Mouse (Mus musculus) naive thymus-derived CD4-positive, alpha-beta T cell, adult 2 months (primary cell): ENCODE results near the gene Gm9573.

Experiments used
- DNase-seq: peaks from one replicate; pipeline ENCODE4 v3.0.0-alpha.2; 2011; ENCODE audit warnings: low read depth

Gene Gm9573

DNA sequence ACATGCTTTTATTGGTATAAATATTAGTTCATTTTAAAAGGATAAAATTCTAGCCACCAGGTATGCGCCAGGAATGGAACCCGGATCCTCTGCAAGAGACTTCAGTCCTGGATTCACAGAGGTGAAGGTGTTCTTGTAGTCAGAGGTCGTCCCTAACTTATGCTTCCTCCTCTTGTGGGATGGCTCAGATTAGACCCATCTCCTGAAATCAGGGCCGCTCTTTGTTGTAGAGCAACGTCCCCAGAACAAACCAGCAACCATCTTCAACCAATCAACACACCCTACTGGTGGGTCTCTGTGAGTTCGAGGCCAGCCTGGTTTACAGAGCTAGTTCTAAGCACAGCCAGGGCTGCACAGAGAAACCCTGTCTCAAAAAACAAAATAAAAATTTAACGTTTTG lies 32.0 kb downstream of the Gm9573 start:
- no peak for DNase-seq

DNA sequence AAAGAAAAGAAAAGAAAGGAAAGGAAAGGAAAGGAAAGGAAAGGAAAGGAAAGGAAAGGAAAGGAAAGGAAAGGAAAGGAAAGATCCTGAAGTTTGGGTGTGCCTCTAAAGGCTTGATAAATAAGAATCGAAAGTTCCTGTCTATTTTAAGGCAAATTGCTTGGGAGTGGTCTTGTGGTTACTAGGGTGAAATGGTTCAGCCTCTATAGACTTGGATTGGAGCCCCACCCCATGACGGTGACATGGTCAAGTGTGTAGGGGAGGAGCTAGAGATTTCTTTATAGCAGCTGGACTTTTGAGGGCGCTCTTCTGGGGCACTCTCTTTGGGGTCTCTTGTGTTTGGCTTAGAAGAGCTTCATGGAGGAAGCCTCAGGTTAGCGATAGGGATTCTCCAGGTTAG lies 32.7 kb downstream of the Gm9573 start:
- no peak for DNase-seq

GRCm38 (mm10) chr17:35592131-35592530 lies 34.3 kb downstream of the Gm9573 start:
- DNase-seq = no peak

DNA sequence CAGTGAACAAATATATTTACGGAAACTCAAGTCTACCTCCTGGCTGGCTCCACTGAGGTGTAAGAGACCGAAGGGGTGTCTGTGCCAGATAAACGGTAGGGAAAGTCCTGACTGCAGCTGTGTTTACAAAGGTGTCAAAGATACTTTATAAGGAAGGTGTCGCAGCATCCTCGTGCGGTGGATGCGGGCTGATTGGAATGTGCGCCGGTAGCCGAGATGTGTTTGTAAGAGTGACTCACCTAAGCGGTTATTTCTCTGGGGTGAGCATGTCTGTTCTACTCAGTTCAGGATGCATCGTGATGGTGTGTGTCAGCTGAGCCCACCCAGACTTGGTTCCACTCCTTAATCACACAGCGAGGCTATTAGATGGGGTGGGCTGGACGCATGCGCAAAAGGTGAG lies 34.7 kb downstream of the Gm9573 start:
- no peak for DNase-seq

DNA sequence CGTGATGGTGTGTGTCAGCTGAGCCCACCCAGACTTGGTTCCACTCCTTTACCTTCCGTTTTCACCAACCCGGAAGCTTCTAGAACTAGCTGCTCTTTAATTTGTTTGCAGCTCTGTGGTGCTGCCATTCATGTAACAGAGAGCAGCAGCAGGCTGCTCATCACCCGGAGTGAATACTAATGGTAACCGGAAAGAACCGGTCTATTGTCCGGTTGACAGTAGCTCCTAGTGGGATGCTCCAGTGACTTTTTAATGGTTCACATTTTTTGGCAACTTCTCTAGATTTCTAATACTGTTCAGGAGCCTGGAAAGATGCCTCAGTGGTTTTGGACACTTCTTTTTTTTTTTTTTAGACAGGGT lies 35.2 kb downstream of the Gm9573 start:
- no peak for DNase-seq

DNA sequence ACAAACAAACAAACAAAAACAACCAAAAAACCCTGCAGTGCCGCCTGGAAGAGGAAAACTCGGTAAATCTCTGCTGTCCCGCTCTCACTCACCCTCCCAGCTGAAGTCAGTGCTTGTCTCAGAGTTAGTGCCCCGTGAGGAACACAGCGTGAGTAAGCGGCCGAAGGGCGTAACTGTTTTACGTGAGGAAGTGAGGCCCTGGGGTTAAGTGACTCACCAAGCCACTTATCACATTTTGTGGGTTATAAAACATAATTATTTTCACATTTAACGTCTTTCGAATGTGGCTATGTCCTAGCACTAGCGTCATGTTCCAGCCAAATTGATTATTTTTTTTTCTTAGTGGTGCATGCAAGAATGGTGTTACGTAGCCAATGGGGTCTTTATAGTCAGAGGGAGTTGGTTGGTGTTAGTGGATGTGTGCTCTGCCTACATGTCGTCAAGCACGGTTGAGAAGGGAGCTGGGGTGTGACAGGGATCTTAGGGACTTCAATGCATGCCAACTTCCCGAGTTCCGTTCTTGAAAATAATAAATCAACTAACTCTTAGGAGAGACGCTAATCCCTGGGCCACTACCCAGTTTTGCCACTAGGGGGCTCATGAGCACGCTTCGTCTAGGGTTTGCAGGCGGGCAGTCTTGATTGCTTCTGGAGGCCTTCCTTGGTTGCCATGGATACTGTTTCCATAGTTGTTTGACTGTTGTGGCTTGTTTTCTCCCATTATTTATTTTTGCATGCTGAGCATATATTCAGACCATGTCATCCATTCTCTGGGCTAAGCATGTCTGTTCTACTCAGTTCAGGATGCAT lies 35.8 kb downstream of the Gm9573 start:
- peak; percentile 87 for DNase-seq

- no peak for DNase-seq
Measured at GRCm38 (mm10) chr17:35588387-35588786, 38.0 kb downstream of the Gm9573 start.

GRCm38 (mm10) chr17:35587291-35587690 lies 39.1 kb downstream of the Gm9573 start:
- no peak for DNase-seq

- peak; percentile 86 for DNase-seq
Measured at GRCm38 (mm10) chr17:35584330-35584937, 42.0 kb downstream of the Gm9573 start.

DNA sequence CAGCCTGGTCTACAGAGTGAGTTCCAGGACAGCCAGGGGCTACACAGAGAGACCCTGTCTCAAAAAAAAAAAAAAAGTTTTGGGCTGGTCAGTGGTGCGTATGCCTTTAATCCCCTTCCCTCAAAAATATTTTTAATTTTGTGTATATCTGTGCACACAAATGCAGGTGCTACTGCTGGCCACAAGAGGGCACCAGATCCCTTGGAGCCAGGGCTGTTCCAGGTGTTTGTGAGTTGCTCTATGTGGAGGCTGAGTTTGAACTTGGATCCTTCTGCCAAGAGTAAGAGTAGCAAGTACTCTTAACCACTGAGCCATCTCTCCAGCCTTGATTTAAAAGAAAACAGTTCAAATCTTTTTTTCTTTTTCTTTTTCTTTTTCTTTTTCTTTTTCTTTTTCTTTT lies 43.5 kb downstream of the Gm9573 start:
- DNase-seq = peak; percentile 32

DNA sequence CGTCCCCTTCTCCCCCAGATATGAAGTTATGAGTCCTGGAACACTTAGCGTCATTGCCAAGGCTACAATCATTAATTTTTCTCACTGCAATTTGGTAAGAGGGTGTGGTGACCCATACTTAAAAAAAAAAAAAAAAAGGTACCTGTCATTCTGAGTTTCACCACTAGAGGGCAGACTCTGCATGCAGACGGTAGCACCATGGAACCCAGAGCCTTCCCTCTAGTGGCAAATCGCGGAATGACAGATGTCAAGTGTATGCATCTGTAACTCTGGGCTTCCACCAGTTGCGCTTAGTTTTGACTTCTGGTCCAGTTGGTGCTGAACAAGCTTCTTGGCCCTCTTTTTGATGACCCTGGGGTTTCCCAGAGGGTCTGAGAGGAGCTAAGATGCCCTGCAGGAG lies 48.2 kb downstream of the Gm9573 start:
- peak; percentile 97 for DNase-seq

GRCm38 (mm10) chr17:35571477-35571876 lies 55.0 kb downstream of the Gm9573 start:
- DNase-seq = no peak

GRCm38 (mm10) chr17:35570836-35571235 lies 55.6 kb downstream of the Gm9573 start:
- DNase-seq = no peak

- peak; percentile 33 for DNase-seq
Measured at GRCm38 (mm10) chr17:35569091-35569944, 57.1 kb downstream of the Gm9573 start.
